Mouse (Mus musculus): ENCODE measurements at regions not wholly inside any gene's neighbourhood (a gene's known extent, or its start where the extent isn't known, plus 50 kb on each side); places are given as distances from the start of the nearest gene placed in this dataset.

DNA sequence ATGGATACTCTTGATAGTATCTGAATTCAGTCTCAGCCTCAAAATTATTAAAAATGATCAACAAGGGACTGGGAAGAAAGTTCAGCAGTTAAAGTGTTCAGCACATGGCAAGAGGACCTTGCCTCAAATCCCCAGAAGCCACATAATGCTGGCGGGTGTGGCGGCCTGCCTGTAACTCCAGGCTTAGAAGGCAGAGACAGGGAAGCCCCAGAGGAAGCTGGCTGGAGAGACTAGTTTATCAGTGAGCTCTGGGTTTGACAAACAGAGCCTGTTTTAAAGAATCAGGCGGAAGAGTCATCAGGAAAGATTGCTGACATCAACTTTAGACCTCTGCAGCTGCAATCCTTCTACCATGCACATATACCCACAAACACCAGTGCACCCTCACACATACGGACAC lies 52.1 kb upstream of the Fyn start:
- DNase-seq (ENCODE audit: low read depth, low spot score), result no peak

DNA sequence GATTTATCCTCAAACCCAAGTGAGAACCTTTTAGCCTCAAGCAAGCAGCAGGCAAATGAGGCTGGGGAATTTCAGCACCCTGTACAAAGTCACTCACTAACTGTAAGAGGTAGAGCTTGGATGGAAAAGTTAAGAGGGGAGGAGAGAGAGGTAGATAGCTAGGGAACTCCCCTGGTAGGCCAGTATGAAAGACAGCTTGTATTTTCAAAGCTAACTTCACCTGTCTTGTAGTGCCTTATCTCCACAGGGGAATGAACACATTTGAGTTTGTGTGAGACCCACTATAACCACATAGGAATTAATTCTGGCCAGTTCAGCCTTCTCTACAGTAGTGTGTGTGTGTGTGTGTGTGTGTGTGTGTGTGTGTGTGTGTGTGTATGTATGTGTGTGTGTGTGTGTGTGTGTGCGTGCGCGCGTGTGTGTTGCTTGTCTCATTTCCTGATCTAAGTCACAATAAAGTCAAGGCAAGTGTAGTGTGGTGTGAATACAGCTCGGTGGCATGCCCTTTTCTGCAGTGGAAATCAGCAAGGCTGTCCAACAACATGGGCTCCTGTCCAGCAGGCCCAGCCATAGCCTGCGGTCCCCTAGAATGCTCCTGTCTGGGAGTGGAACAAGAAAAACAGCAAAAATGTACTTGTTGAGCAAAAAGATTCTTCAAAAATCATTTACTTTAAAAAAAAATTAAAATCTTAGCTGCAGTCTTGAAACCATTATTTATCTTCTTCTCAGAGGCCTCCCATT lies 53.1 kb upstream of the Fyn start:
- peak; percentile 33 for DNase-seq (ENCODE audit: low read depth, low spot score)

- DNase-seq (ENCODE audit: low read depth, low spot score), result peak; percentile 89
Measured at GRCm38 (mm10) chr10:39311501-39311900, 57.2 kb upstream of the Fyn start.

GRCm38 (mm10) chr10:39308535-39308934 lies 60.1 kb upstream of the Fyn start:
- DNase-seq (ENCODE audit: low read depth, low spot score), result no peak

DNA sequence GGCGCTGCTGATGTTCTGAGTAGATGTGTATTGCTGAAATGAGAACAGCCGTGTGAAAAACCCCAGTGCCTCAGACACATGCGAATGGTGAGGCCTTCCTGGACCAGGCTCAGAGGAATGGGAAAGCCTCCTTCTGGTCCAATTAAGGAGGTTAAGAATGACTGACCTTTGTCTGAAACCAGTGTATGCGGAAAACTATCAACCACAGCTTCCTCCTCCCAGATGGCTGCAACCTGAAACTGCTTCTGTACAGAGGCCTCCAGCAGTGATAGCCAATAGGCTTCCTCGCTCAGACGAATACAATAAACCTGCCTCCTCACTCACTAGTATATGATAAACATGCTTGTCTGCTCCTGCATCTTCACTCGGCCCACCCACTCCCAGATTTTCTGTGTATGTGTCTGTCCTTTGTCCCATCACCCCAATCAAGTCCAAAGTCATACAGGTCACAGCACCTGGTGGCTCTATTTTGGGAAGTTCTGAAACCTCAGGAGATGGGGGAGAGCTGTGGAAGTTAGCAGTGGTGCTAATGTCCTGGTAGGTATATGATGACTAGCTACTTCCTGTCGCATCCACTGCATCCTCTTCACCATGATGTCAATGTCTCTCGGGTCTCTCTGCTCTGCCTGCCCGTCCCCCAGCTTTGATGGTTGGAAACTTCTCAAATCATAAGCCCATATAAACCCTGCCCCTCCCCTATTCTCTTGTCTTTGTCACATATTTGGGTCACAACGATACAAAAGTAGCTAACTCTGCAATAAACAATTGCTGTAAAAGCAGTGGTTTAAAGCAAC lies 75.8 kb upstream of the Fyn start:
- DNase-seq (ENCODE audit: low read depth, low spot score), result no peak

- no peak for DNase-seq (ENCODE audit: low read depth, low spot score)
Measured at GRCm38 (mm10) chr10:39291747-39292198, 76.9 kb upstream of the Fyn start.

- no peak for DNase-seq (ENCODE audit: low read depth, low spot score)
Measured at GRCm38 (mm10) chr10:39291134-39291746, 77.4 kb upstream of the Fyn start.

DNA sequence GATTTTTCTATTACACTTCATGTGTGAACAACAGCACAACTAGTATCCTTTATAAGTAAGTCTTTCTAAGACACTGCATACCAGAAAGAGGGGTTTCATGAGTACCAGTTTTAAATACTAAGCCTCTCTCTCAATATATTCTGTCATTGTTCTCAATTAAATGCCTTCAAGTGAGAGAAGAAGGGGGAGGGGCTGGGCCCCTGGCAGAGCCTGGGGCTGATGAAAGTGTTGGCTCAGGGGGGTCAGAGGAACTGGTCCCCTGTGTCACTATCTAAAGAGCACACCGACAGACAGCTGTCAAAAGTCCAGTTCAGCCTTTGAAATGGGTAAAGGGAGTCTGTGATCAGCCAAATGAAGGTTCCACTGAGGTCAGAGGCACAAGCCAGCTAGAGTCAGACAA lies 78.4 kb upstream of the Fyn start:
- no peak for DNase-seq (ENCODE audit: low read depth, low spot score)

DNA sequence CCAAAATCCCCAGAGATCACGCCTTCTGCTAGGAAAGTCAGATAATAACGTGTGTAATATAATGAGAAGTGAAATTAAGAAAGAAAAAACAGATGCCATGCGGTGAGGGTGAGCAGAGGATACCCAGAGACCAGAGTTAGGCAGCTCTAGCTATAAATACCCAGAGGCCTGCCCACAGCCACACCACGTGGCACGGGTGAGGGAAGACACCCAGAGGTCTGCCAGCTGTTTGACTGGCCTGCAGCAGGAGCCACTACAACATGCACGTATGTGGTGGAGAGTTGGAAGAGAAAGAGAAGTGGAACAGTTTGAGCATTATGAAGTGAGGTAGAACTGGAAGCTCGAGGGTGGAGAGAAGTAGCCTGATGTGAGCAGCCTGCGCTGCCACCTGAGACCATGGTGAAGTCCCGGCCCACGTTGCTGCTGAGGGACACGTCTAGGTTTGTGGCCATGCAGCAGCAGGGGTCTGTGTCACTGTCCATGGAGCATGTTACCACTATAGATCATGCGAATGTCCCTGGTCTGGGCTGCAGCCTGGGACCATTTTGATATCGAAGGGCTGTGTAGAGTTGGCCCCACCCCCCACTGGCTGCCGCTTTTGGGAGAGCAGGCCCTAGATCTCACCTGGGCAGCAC lies 88.2 kb upstream of the Fyn start:
- peak; percentile 91 for DNase-seq (ENCODE audit: low read depth, low spot score)

GRCm38 (mm10) chr10:39274202-39274601 lies 94.5 kb upstream of the Fyn start:
- no peak for DNase-seq (ENCODE audit: low read depth, low spot score)

- DNase-seq (ENCODE audit: low read depth, low spot score), result no peak
Measured at GRCm38 (mm10) chr10:39273426-39273825, 95.2 kb upstream of the Fyn start.

GRCm38 (mm10) chr10:39272387-39272949 lies 96.2 kb upstream of the Fyn start:
- no peak for DNase-seq (ENCODE audit: low read depth, low spot score)

- DNase-seq (ENCODE audit: low read depth, low spot score), result no peak
Measured at GRCm38 (mm10) chr10:39270406-39270805, 98.2 kb upstream of the Fyn start.

DNA sequence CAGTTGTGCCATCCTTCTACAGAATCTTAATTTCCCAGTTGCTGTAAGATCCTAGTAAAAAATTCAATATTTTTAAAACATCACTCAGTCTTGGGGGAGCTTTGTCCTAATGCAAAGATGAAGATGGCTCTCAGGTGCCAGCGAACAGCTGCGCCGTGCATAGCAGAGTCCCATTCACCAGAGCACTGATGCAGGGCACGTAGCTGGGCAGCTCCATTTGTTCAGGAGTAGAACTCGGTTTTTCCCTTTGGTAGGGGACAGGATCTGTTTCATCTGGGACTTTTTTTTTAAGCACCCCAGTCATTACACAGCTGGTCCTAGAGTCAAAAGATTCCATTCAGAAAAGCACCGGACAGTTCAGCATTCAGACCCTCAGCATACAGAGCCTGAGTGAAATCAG lies 101.4 kb upstream of the Fyn start:
- DNase-seq (ENCODE audit: low read depth, low spot score), result no peak

- DNase-seq (ENCODE audit: low read depth, low spot score), result peak; percentile 64
Measured at GRCm38 (mm10) chr10:39266482-39266881, 102.2 kb upstream of the Fyn start.

GRCm38 (mm10) chr10:39262466-39262865 lies 98.9 kb upstream of the Ccn6 start:
- no peak for DNase-seq (ENCODE audit: low read depth, low spot score)

DNA sequence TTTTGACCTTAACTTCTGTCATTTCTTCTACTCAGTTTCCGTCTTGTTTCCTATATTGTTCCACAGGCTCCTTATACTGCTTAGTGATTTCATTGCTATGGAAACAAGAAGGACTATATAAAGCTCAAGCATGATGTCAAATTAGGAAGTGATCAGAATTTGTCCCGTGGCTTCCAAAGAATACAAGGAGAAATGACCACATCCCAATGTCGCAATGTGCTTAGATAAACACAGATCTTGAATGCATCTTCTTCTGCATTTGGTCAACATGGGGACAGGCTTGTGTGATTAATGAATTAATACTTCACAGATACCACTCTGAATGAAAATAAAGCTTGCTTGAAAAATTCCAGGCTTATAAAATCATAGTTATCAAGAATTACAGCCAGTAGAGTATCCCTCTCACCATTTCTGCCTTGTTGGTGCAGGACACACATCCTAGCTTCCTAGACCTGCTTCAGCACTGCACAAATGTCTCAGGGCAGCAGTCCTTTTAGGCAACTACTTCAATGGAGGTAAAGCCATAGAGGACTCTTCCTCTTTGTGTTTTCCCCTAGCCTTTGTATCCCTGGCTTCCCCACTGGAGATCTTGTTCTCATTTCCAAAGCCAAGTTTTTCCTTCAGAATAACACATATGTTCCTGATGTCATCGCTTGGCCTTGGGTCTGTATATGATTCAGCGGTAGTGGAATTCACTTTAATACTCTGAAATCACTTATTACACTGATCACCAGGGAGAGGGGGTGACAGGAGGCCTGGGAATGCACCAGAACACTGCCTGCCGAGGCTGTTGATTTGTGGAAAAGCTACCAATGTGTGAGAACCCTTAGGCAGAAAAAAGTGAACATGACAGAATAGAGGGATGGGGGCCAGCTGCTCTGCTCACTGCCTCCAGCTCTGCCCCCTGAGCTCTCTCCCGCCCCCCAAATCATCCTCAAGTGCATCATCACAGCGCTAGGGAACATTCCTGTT lies 97.9 kb upstream of the Ccn6 start:
- DNase-seq (ENCODE audit: low read depth, low spot score), result no peak

DNA sequence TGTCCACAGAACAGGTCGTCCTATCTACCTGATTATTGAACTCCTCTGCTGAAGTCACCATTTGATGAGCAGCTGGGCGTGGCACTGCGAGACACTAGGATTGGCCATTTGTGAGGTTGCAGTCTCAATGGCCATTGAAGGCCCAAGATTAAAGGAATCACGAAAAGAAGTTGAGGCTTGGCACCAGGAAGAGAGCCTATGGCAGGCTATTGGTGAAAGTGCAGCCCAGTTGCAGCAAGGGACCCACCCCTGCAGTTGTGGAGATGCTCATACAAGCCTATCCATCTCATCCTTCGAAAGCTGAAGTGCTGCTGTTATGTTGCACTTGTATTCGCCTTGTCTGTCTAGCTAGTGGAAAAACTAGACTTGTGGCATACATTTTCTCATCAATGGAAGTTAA lies 96.5 kb upstream of the Ccn6 start:
- DNase-seq (ENCODE audit: low read depth, low spot score), result no peak

- no peak for DNase-seq (ENCODE audit: low read depth, low spot score)
Measured at GRCm38 (mm10) chr10:39257371-39258154, 94.0 kb upstream of the Ccn6 start.

GRCm38 (mm10) chr10:39254561-39254960 lies 91.0 kb upstream of the Ccn6 start:
- no peak for DNase-seq (ENCODE audit: low read depth, low spot score)

All from A20 (cell line).